Mouse (Mus musculus) ES-Bruce4 (cell line): ENCODE measurements around the gene Cfhr1. TPM values are rescaled to one million over a fixed set of nuclear protein-coding genes. Genes with fewer than 3 reads are reported as not detected.

Experiments
- H3K27ac ChIP-seq: 2 replicates; pipeline ENCODE4 v1.5.1; 2012; ENCODE audit warnings: low read length, inconsistent platforms; ENCODE audit not compliant: insufficient read depth
- H3K27me3 ChIP-seq: 2 replicates; pipeline ENCODE4 v1.6.1; 2012; ENCODE audit warnings: mild to moderate bottlenecking, low read length, inconsistent platforms; ENCODE audit not compliant: control insufficient read depth, poor library complexity, insufficient read depth, severe bottlenecking
- H3K36me3 ChIP-seq: 2 replicates; pipeline ENCODE4 v1.6.1; 2012; ENCODE audit warnings: inconsistent platforms, mild to moderate bottlenecking, low read length, moderate library complexity; ENCODE audit not compliant: control insufficient read depth, poor library complexity, insufficient read depth, severe bottlenecking
- H3K4me1 ChIP-seq: one replicate; pipeline ENCODE4 v1.8.1; 2011; ENCODE audit warnings: low read length; ENCODE audit not compliant: control insufficient read depth, insufficient read depth
- H3K4me3 ChIP-seq: 2 replicates; pipeline ENCODE4 v1.5.1; 2011; ENCODE audit warnings: low read depth, mild to moderate bottlenecking, low read length
- H3K9ac ChIP-seq: 2 replicates; pipeline ENCODE4 v1.6.1; 2012; ENCODE audit warnings: low read depth, mild to moderate bottlenecking, inconsistent platforms; ENCODE audit not compliant: poor library complexity, severe bottlenecking
- H3K9me3 ChIP-seq: replicated peaks from 2 replicates; pipeline ENCODE4 v1.6.1; 2012; ENCODE audit warnings: mild to moderate bottlenecking, low read length, inconsistent platforms; ENCODE audit not compliant: control insufficient read depth, poor library complexity, insufficient read depth, severe bottlenecking
- CTCF ChIP-seq: IDR thresholded peaks from one replicate; pipeline ENCODE4 v1.8.1; 2011; ENCODE audit warnings: low read depth, low read length
- EP300 ChIP-seq: IDR thresholded peaks from 2 replicates; pipeline ENCODE4 v1.6.1; 2011; ENCODE audit warnings: low read depth, low read length; ENCODE audit not compliant: insufficient read depth
- POLR2A ChIP-seq: IDR thresholded peaks from one replicate; pipeline ENCODE4 v1.8.1; 2011; ENCODE audit warnings: low read length; ENCODE audit not compliant: insufficient read depth
- polyA plus RNA-seq: library from polyadenylated mRNA; stranded (reverse); fragments of >200 nt; gene quantifications from 2 replicates; pipeline ENCODE4 v1.2.4, GENCODE M21; 2011; ENCODE audit warnings: low read depth; ENCODE audit not compliant: missing spikeins, insufficient read depth, insufficient read length

The Cfhr1 gene
- not detected in 2 replicates for polyA plus RNA-seq

- Histone ChIP-seq H3K4me1 (no peaks in the 10 kb centered on the region), H3K36me3 (no peaks in the 10 kb centered on the region), H3K9ac (no peak within 1 kb of the TSS), H3K27ac (no peak within 1 kb of the TSS), H3K27me3 (no peaks in the 10 kb centered on the region), H3K9me3 (no peaks in the 10 kb centered on the region), H3K4me3 (no peak within 1 kb of the TSS)
- no peak for TF ChIP-seq POLR2A
Measured at GRCm38 (mm10) chr1:139560024-139560423, at the start of gene Cfhr1. Gene Cfhr1 (minus strand): TSS chr1:139560272.

DNA sequence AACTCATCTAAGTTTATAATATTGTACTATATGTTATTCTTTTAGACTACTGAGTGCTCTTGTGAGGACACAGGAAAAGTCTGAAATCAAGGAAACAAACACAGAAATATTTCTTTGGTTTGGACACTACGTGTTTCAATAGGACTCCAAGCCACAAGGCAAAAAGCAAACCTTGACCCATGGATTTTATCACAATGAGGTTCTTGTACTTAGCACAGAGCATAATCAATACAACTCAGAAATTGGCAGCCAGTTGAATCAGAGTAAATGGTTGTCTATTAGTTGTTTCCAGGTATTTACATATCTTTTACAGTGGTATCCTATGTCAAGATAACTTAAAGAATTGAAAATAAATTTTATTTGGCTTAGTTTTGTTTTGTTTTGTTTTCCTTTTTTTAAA lies 8.8 kb downstream of the Cfhr1 start:
- no peaks in the 10 kb centered on the region for H3K9me3 ChIP-seq
- no peaks in the 10 kb centered on the region for H3K36me3 ChIP-seq
- H3K9ac ChIP-seq, result no peak overlapping the region
- no peaks in the 10 kb centered on the region for H3K4me1 ChIP-seq
- no peak overlapping the region for H3K4me3 ChIP-seq
- TF ChIP-seq EP300, result no peak
- no peak for TF ChIP-seq CTCF
- no peak for TF ChIP-seq POLR2A
- H3K27me3 ChIP-seq, result no peaks in the 10 kb centered on the region
- no peak overlapping the region for H3K27ac ChIP-seq

GRCm38 (mm10) chr1:139548536-139548935 lies 11.5 kb downstream of the Cfhr1 start:
- H3K27me3 ChIP-seq, result no peaks in the 10 kb centered on the region
- no peak overlapping the region for H3K27ac ChIP-seq
- no peaks in the 10 kb centered on the region for H3K36me3 ChIP-seq
- H3K4me1 ChIP-seq, result no peaks in the 10 kb centered on the region
- H3K9ac ChIP-seq, result no peak overlapping the region
- no peak for TF ChIP-seq CTCF
- TF ChIP-seq EP300, result no peak
- TF ChIP-seq POLR2A, result no peak
- H3K9me3 ChIP-seq, result no peaks in the 10 kb centered on the region
- no peak overlapping the region for H3K4me3 ChIP-seq

DNA sequence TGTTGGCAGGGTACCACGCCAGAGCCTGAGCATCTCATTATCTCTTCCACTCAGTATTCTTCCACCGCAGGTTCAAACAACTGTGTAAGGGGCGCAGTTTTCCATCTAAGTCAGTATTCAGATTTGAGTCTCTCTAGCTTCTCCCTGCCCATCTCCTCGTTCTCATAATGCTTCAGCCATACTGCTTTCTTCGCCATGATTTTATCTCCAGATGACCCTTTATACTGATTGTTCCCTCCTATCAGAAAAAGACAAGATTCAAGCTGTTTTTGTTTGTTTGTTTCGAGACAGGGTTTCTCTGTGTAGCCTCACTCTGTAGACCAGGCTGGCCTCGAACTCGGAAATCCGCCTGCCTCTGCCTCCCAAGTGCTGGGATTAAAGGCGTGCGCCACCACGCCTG lies 45.5 kb downstream of the Cfhr1 start:
- Histone ChIP-seq H3K27ac (no peak overlapping the region; the same call in 1 of the 2 replicates), H3K4me3 (no peak overlapping the region), H3K4me1 (no peaks in the 10 kb centered on the region), H3K27me3 (no peaks in the 10 kb centered on the region), H3K9ac (no peak overlapping the region), H3K36me3 (no peaks in the 10 kb centered on the region), H3K9me3 (no peaks in the 10 kb centered on the region)
- TF ChIP-seq POLR2A (no peak), EP300 (no peak), CTCF (no peak)

GRCm38 (mm10) chr1:139501258-139501752 lies 58.8 kb downstream of the Cfhr1 start, which contains the start of gene F13b:
Gene F13b (plus strand): TSS chr1:139501702.
- Histone ChIP-seq H3K27ac (peak within 1 kb of the TSS; percentile 93; the same call in 1 of the 2 replicates), H3K4me3 (no peak within 1 kb of the TSS)
- TF ChIP-seq EP300 (no peak), POLR2A (no peak), CTCF (no peak)

GRCm38 (mm10) chr1:139499751-139500150 lies 60.3 kb downstream of the Cfhr1 start:
- Histone ChIP-seq H3K9me3 (peaks cover 4% of the 10 kb centered on the region; the same call in 1 of the 2 replicates), H3K27ac (peak overlapping the region; percentile 91), H3K4me3 (no peak overlapping the region), H3K27me3 (no peaks in the 10 kb centered on the region), H3K9ac (no peak overlapping the region), H3K36me3 (no peaks in the 10 kb centered on the region; the same call in 1 of the 2 replicates), H3K4me1 (peaks cover 3% of the 10 kb centered on the region)
- TF ChIP-seq CTCF (no peak), POLR2A (no peak)

More at GRCm38 (mm10) chr1:139501258-139501752, 58.8 kb downstream of the Cfhr1 start, which contains the start of gene F13b:
- Histone ChIP-seq H3K9me3 (peaks cover 4% of the 10 kb centered on the region; the same call in 1 of the 2 replicates), H3K36me3 (no peaks in the 10 kb centered on the region; the same call in 1 of the 2 replicates), H3K4me1 (peaks cover 3% of the 10 kb centered on the region), H3K9ac (no peak within 1 kb of the TSS), H3K27me3 (no peaks in the 10 kb centered on the region)

Other genes with a start within 250 kb of the Cfhr1 start
- gene Crb1, start 183.2 kb downstream of the Cfhr1 start, polyA plus RNA-seq, result 0.16 and 0.17 TPM in 2 replicates
- gene Zbtb41, start 138.0 kb downstream of the Cfhr1 start, polyA plus RNA-seq, result 15.5 and 19.9 TPM in 2 replicates
- 53.5 and 56.7 TPM in 2 replicates for gene Aspm, start 105.5 kb downstream of the Cfhr1 start, polyA plus RNA-seq
- gene F13b, start 58.6 kb downstream of the Cfhr1 start, polyA plus RNA-seq, result not detected in 2 replicates
- not detected in 2 replicates for gene Gm4788, start 221.0 kb upstream of the Cfhr1 start, polyA plus RNA-seq